Mouse (Mus musculus) liver, embryonic 14.5 days (tissue): ENCODE data around the gene Tmprss6.

Experiments
- CTCF ChIP-seq: IDR thresholded peaks from 2 replicates; pipeline ENCODE4 v1.5.1; 2016; ENCODE audit warnings: antibody characterized with exemption, low read depth, control low read depth
- EP300 ChIP-seq: IDR thresholded peaks from 2 replicates; pipeline ENCODE4 v1.6.1; 2016; ENCODE audit warnings: antibody characterized with exemption, low read depth

DNA sequence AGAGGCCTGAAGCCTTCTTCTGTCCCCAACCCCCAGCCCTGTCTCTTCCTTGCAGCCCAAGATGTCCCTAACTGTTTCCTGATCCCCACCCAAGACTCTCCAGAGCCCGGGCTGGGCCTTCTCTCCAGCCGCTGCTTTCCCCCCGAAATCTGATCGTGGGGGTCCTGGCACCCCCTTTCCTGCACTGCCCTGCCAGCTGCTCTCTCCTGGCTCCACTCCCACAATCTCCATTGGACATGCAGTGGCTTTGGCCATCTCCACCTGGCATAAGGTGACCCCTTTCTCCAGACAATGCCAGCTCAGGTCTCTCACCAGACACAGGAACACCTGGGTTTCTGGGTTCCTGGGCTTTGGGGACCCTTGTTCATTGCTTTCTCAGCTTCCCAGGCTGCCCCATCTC, 9.6 kb upstream of the Tmprss6 start:
- TF ChIP-seq CTCF (no peak), EP300 (no peak)
